Comparison of ENCODE assay signal across 7 mouse cellular contexts in the genomic region with DNA sequence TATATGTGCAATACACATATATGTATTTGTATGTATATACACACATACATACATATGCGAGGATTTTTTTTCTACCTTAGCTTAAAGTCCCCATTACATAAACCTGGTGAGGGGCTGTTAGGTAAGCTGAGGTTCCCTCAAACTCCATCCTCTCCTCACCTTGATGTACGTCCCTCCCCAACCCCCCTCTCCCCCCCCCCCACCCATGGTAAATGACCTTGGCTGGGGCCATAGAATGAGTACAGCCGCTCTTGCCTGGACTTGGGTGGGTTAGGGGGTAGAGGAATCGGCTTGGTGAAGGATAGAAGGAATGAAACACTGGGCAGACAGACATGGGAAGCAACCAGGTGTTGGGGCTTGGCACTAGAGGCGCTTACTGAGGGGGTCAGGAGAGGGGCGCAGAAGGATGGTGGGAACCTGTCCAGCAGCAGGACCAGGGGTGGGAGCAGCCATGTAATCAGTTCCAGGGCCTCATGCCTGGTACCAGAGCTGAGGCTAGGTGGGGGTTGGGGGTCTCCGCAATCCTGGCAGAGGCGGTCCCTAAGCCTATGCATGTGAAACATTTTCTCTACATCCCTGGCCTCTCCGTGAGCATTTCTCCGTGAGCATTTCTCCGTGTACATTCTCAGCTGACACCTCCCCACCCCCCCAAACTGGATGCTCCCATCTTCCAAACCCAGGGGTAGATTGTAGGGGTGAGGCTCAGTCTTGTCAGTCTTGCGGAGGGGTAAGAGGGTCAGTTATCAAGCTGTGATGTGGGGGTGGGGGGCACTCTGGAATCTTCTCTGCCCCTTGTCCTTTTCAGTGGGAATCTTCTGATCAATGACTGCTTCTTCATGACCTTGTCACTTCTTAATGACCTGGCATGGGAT. TPM values are rescaled to one million over a fixed set of nuclear protein-coding genes. Genes with fewer than 3 reads are reported as not detected.
A peak's percentile ranks its signal among the peaks of the same experiment; 100 is the strongest.
DNase-seq lines count a peak whose midpoint lies in the region; ATAC-seq lines count a peak whose summit lies in the region.

No protein-coding gene starts in this region.

- no peak overlapping the region for H3K27ac ChIP-seq in liver, embryonic 11.5 days (ENCODE audit: low read depth, low read length)
- H3K27ac ChIP-seq in embryonic facial prominence, embryonic 15.5 days (replicated peaks), result no peak overlapping the region
- no peak overlapping the region for H3K27ac ChIP-seq in limb, embryonic 11.5 days (replicated peaks; ENCODE audit: low read depth, low read length)

- H3K4me2 ChIP-seq in liver, embryonic 11.5 days, result peak overlapping the region; percentile 86
- H3K4me2 ChIP-seq in embryonic facial prominence, embryonic 15.5 days (replicated peaks), result peak overlapping the region; percentile 81
- peak overlapping the region; percentile 77 for H3K4me2 ChIP-seq in limb, embryonic 11.5 days (ENCODE audit: low read depth, severe bottlenecking)

- DNase-seq in liver, embryonic 11.5 days (ENCODE audit: low spot score), result no peak
- DNase-seq in liver, result no peak
- DNase-seq in limb, embryonic 11.5 days (ENCODE audit: low spot score), result no peak
- peak; percentile 48 for DNase-seq in right cerebral cortex, postnatal 14 days
- no peak for DNase-seq in adrenal gland, adult (ENCODE audit: inconsistent age in 2 of 2, low spot score in 1 of 2)

- peaks cover 19% of the 10 kb centered on the region for H3K4me1 ChIP-seq in liver, embryonic 11.5 days (replicated peaks; ENCODE audit: control insufficient read depth, insufficient read depth, low read length)
- H3K4me1 ChIP-seq in embryonic facial prominence, embryonic 15.5 days, result peaks cover 29% of the 10 kb centered on the region
- H3K4me1 ChIP-seq in limb, embryonic 11.5 days (ENCODE audit: control insufficient read depth, insufficient read depth, low read length), result peaks cover 14% of the 10 kb centered on the region

- 0 out of 2 replicates have a peak, but pooled peaks have one; percentile 10 for ATAC-seq in liver, embryonic 11.5 days (replicated peaks; ENCODE audit: low FRiP score)
- ATAC-seq in embryonic facial prominence, embryonic 15.5 days (ENCODE audit: insufficient number of reproducible peaks, low FRiP score, low TSS enrichment, low read depth), result 0 out of 2 replicates have a peak, but pooled peaks have one; percentile 2
- no peak for ATAC-seq in limb, embryonic 11.5 days (ENCODE audit: insufficient number of reproducible peaks, low FRiP score, low TSS enrichment, low read depth)
- ATAC-seq in megakaryocyte-erythroid progenitor cell, adult 5-6 weeks (replicated peaks; ENCODE audit: low FRiP score, low TSS enrichment, poor library complexity, severe bottlenecking), result no peak

- no peaks in the 10 kb centered on the region; the same call in 1 of the 2 replicates for H3K27me3 ChIP-seq in liver, embryonic 11.5 days (replicated peaks; ENCODE audit: control insufficient read depth, insufficient read depth, low read length)
- H3K27me3 ChIP-seq in embryonic facial prominence, embryonic 15.5 days, result no peaks in the 10 kb centered on the region
- no peaks in the 10 kb centered on the region for H3K27me3 ChIP-seq in limb, embryonic 11.5 days (ENCODE audit: control insufficient read depth, insufficient read depth, low read length)

- H3K36me3 ChIP-seq in liver, embryonic 11.5 days (ENCODE audit: control insufficient read depth, insufficient read depth, low read length), result peaks cover 5% of the 10 kb centered on the region
- peaks cover 18% of the 10 kb centered on the region for H3K36me3 ChIP-seq in embryonic facial prominence, embryonic 15.5 days
- peaks cover 2% of the 10 kb centered on the region; the same call in 1 of the 2 replicates for H3K36me3 ChIP-seq in limb, embryonic 11.5 days (ENCODE audit: control insufficient read depth, insufficient read depth, low read length)

- H3K9ac ChIP-seq in liver, embryonic 11.5 days (ENCODE audit: low read depth, low read length), result no peak overlapping the region
- peak overlapping the region; percentile 4; the same call in 1 of the 2 replicates for H3K9ac ChIP-seq in embryonic facial prominence, embryonic 15.5 days
- H3K9ac ChIP-seq in limb, embryonic 11.5 days (ENCODE audit: low read length), result no peak overlapping the region

- WGBS in liver, embryonic 11.5 days, result 33% methylated on average over 12 of the region's 12 CpGs
- 23% methylated on average over 12 of the region's 12 CpGs for WGBS in embryonic facial prominence, embryonic 15.5 days
- 30% methylated on average over 12 of the region's 12 CpGs for WGBS in limb, embryonic 11.5 days

- H3K4me3 ChIP-seq in liver, embryonic 11.5 days (ENCODE audit: low read depth, low read length), result peak overlapping the region; percentile 56
- peak overlapping the region; percentile 57 for H3K4me3 ChIP-seq in embryonic facial prominence, embryonic 15.5 days (replicated peaks)
- H3K4me3 ChIP-seq in limb, embryonic 11.5 days (ENCODE audit: low read depth, low read length), result peak overlapping the region; percentile 48; the same call in 1 of the 2 replicates

- H3K9me3 ChIP-seq in liver, embryonic 11.5 days (ENCODE audit: control insufficient read depth, low read length), result no peaks in the 10 kb centered on the region
- no peaks in the 10 kb centered on the region for H3K9me3 ChIP-seq in embryonic facial prominence, embryonic 15.5 days (replicated peaks)
- H3K9me3 ChIP-seq in limb, embryonic 11.5 days (ENCODE audit: control insufficient read depth, low read length), result no peaks in the 10 kb centered on the region

RNA-seq across cellular contexts. Expression of a gene that starts 0.8 kb away (rescaled TPM):
- 3.5 and 4.3 TPM in 2 replicates for polyA plus RNA-seq in liver, embryonic 11.5 days (2014; fragmentation: Nextera tagmentation; extraction: Ambion mirVana)
- polyA plus RNA-seq in embryonic facial prominence, embryonic 15.5 days (2015; fragmentation: Nextera tagmentation; extraction: Ambion mirVana), result 4.8 and 5.6 TPM in 2 replicates
- polyA plus RNA-seq in limb, embryonic 11.5 days (2014; fragmentation: Nextera tagmentation; extraction: Ambion mirVana), result 2.7 and 3.9 TPM in 2 replicates
- 1.0 TPM in 1 of 2 replicates, not detected in the other for total RNA-seq in megakaryocyte-erythroid progenitor cell, adult 5-6 weeks (2014; fragmentation: Nextera tagmentation)
- total RNA-seq in megakaryocyte-erythroid progenitor cell, adult 5-6 weeks (2017), result 0.30 TPM in 1 of 2 replicates, not detected in the other

RNA-seq across cellular contexts. Expression of a gene that starts 9.6 kb away (rescaled TPM):
- polyA plus RNA-seq in liver, embryonic 11.5 days (2014; fragmentation: Nextera tagmentation; extraction: Ambion mirVana), result 220 and 243 TPM in 2 replicates
- 160 and 167 TPM in 2 replicates for polyA plus RNA-seq in embryonic facial prominence, embryonic 15.5 days (2015; fragmentation: Nextera tagmentation; extraction: Ambion mirVana)
- 259 and 264 TPM in 2 replicates for polyA plus RNA-seq in limb, embryonic 11.5 days (2014; fragmentation: Nextera tagmentation; extraction: Ambion mirVana)
- 139 and 173 TPM in 2 replicates for total RNA-seq in megakaryocyte-erythroid progenitor cell, adult 5-6 weeks (2014; fragmentation: Nextera tagmentation)
- 24.7 and 36.9 TPM in 2 replicates for total RNA-seq in megakaryocyte-erythroid progenitor cell, adult 5-6 weeks (2017)

RNA-seq across cellular contexts. Expression of a gene that starts 19.9 kb away (rescaled TPM):
- 6.8 and 8.8 TPM in 2 replicates for polyA plus RNA-seq in liver, embryonic 11.5 days (2014; fragmentation: Nextera tagmentation; extraction: Ambion mirVana)
- polyA plus RNA-seq in embryonic facial prominence, embryonic 15.5 days (2015; fragmentation: Nextera tagmentation; extraction: Ambion mirVana), result 25.7 and 26.6 TPM in 2 replicates
- polyA plus RNA-seq in limb, embryonic 11.5 days (2014; fragmentation: Nextera tagmentation; extraction: Ambion mirVana), result 22.7 and 24.9 TPM in 2 replicates
- total RNA-seq in megakaryocyte-erythroid progenitor cell, adult 5-6 weeks (2014; fragmentation: Nextera tagmentation), result not detected in 2 replicates
- total RNA-seq in megakaryocyte-erythroid progenitor cell, adult 5-6 weeks (2017), result not detected in 2 replicates

RNA-seq across cellular contexts. Expression of a gene that starts 37.8 kb away (rescaled TPM):
- 93.8 and 98.8 TPM in 2 replicates for polyA plus RNA-seq in liver, embryonic 11.5 days (2014; fragmentation: Nextera tagmentation; extraction: Ambion mirVana)
- polyA plus RNA-seq in embryonic facial prominence, embryonic 15.5 days (2015; fragmentation: Nextera tagmentation; extraction: Ambion mirVana), result 50.9 and 52.6 TPM in 2 replicates
- polyA plus RNA-seq in limb, embryonic 11.5 days (2014; fragmentation: Nextera tagmentation; extraction: Ambion mirVana), result 68.2 and 68.9 TPM in 2 replicates
- 35.9 and 55.4 TPM in 2 replicates for total RNA-seq in megakaryocyte-erythroid progenitor cell, adult 5-6 weeks (2014; fragmentation: Nextera tagmentation)
- 39.3 and 44.8 TPM in 2 replicates for total RNA-seq in megakaryocyte-erythroid progenitor cell, adult 5-6 weeks (2017)

RNA-seq across cellular contexts. Expression of a gene that starts 37.9 kb away (rescaled TPM):
- polyA plus RNA-seq in liver, embryonic 11.5 days (2014; fragmentation: Nextera tagmentation; extraction: Ambion mirVana), result 0.92 TPM in 1 of 2 replicates, not detected in the other
- not detected in 2 replicates for polyA plus RNA-seq in embryonic facial prominence, embryonic 15.5 days (2015; fragmentation: Nextera tagmentation; extraction: Ambion mirVana)
- 1.6 TPM in 1 of 2 replicates, not detected in the other for polyA plus RNA-seq in limb, embryonic 11.5 days (2014; fragmentation: Nextera tagmentation; extraction: Ambion mirVana)
- total RNA-seq in megakaryocyte-erythroid progenitor cell, adult 5-6 weeks (2014; fragmentation: Nextera tagmentation), result 13.4 and 16.5 TPM in 2 replicates
- total RNA-seq in megakaryocyte-erythroid progenitor cell, adult 5-6 weeks (2017), result 180 and 196 TPM in 2 replicates

Comparison
In these comparisons a context has a peak if more than half of its experiments do, and no peak if none do; other contexts are left out.
1. ATAC-seq: peak in liver, embryonic 11.5 days (single experiment) and embryonic facial prominence, embryonic 15.5 days (single experiment); none in limb, embryonic 11.5 days (single experiment) and megakaryocyte-erythroid progenitor cell, adult 5-6 weeks (single experiment).
2. Peak in every context shown above with its lines, with median percentiles within 50 percentile points of each other: H3K4me2 ChIP-seq and H3K4me3 ChIP-seq.